Mouse (Mus musculus) kidney, postnatal 0 days (tissue): ENCODE results near the gene Inpp5a. TPM values are rescaled to one million over a fixed set of nuclear protein-coding genes. Genes with fewer than 3 reads are reported as not detected.

ENCODE experiments used
- ATAC-seq: fragments of 200-750 bp; cut with Nextera tagmentation; replicated peaks from 2 replicates; pipeline ENCODE4 v1.8.0; 2017; ENCODE audit warnings: low read depth, moderate number of reproducible peaks, moderate TSS enrichment, moderate library complexity; ENCODE audit not compliant: low FRiP score
- DNase-seq: peaks from one replicate; pipeline ENCODE4 v3.0.0-alpha.2; 2016; ENCODE audit warnings: low spot score
- H3K27ac ChIP-seq: fragments of 300-500 bp; sonication (generic); 2 replicates; pipeline ENCODE4 v1.5.1; 2014; ENCODE audit warnings: mild to moderate bottlenecking
- H3K27me3 ChIP-seq: fragments of 300-500 bp; sonication (generic); 2 replicates; pipeline ENCODE4 v1.6.1; 2014; ENCODE audit warnings: low read length, mixed read lengths; ENCODE audit not compliant: insufficient read depth
- H3K36me3 ChIP-seq: fragments of 300-500 bp; sonication (generic); 2 replicates; pipeline ENCODE4 v1.6.1; 2014; ENCODE audit warnings: low read length, mixed read lengths; ENCODE audit not compliant: insufficient read depth
- H3K4me1 ChIP-seq: fragments of 300-500 bp; sonication (generic); replicated peaks from 2 replicates; pipeline ENCODE4 v1.6.1; 2014; ENCODE audit warnings: antibody characterized with exemption, low read length, mixed read lengths; ENCODE audit not compliant: insufficient read depth
- H3K4me2 ChIP-seq: fragments of 300-500 bp; sonication (generic); 2 replicates; pipeline ENCODE4 v1.6.1; 2014; ENCODE audit warnings: mild to moderate bottlenecking, low read length, moderate library complexity, mixed read lengths
- H3K4me3 ChIP-seq: fragments of 300-500 bp; sonication (generic); replicated peaks from 2 replicates; pipeline ENCODE4 v1.5.1; 2014; ENCODE audit warnings: low read depth, low read length
- H3K9ac ChIP-seq: fragments of 300-500 bp; sonication (generic); 2 replicates; pipeline ENCODE4 v1.6.1; 2014; ENCODE audit warnings: low read depth, low read length
- H3K9me3 ChIP-seq: fragments of 300-500 bp; sonication (generic); replicated peaks from 2 replicates; pipeline ENCODE4 v1.6.1; 2016; ENCODE audit warnings: low read length, inconsistent platforms, mixed read lengths
- CTCF ChIP-seq: IDR thresholded peaks from 2 replicates; pipeline ENCODE4 v1.5.1; 2016; ENCODE audit warnings: antibody characterized with exemption, low read depth, mild to moderate bottlenecking, moderate library complexity
- WGBS: fragments of 180-500 bp; shearing (Covaris S2); extraction: QIAGEN DNeasy Blood & Tissue Kit; methylation state at CpG from one replicate; pipeline ENCODE4 v1.1.7; 2014; 5-methylcytosine and 5-hydroxymethylcytosine counted together
- polyA plus RNA-seq: library from polyadenylated mRNA; unstranded; fragments of >200 nt; fragmentation: Nextera tagmentation; extraction: Ambion mirVana; gene quantifications from 2 replicates; pipeline ENCODE4 v1.2.1, GENCODE M21; 2015

Inpp5a gene
- polyA plus RNA-seq, 1 experiment from 2014 or later: 24.3 TPM

DNA sequence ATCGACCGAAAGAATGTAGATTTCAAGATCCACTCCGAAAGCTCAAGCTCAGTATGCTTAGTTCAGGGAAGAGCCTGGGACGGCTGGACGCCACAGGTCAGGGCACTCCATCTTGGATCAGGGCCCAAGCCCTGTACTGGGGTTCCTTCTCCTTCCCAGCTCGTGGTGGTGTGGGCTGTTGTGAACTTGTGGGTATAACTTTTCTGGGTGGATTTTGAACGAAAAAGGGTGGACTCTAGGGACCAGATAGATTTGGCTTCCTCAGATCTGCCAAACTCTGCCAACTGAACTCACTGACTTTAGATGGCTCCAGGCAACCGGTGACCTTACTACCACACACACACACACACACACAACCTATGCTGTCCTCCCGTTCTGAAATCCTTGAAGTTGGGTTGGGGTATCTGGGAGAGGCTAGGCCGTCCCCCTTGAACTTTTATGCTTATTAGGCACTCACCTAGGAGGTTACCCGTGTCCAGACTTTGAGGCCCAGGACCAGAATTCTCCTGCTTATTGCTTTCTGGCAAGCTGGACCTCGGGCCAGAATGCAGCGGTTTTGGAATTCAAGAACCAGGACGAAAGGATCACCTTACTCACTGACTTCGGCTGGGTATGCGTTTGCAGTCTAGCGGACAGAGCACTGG is 194.3 kb downstream of the Inpp5a start:
- no peak overlapping the region for H3K4me2 ChIP-seq
- H3K27ac ChIP-seq: no peak overlapping the region
- 9% methylated on average over 17 of the region's 17 CpGs for WGBS
- H3K4me1 ChIP-seq: peaks cover 16% of the 10 kb centered on the region
- DNase-seq: no peak
- TF ChIP-seq CTCF: no peak
- H3K9ac ChIP-seq: no peak overlapping the region
- H3K27me3 ChIP-seq: peaks cover 79% of the 10 kb centered on the region
- ATAC-seq: no peak
- 0 out of 2 replicates have a peak, but pooled peaks cover 6% of the 10 kb centered on the region for H3K36me3 ChIP-seq
- H3K4me3 ChIP-seq: no peak overlapping the region
- H3K9me3 ChIP-seq: no peaks in the 10 kb centered on the region

GRCm38 (mm10) chr7:139584221-139585175 is 195.6 kb downstream of the Inpp5a start:
- Histone ChIP-seq H3K27me3 (peaks cover 73% of the 10 kb centered on the region), H3K4me2 (peak overlapping the region; percentile 27; the same call in 1 of the 2 replicates), H3K36me3 (no peaks in the 10 kb centered on the region), H3K4me3 (peak overlapping the region; percentile 18), H3K9ac (no peak overlapping the region), H3K27ac (no peak overlapping the region), H3K9me3 (no peaks in the 10 kb centered on the region), H3K4me1 (peaks cover 16% of the 10 kb centered on the region)
- ATAC-seq (no peak), DNase-seq (no peak)
- WGBS: under 1% methylated on average over 53 of the region's 53 CpGs
- TF ChIP-seq CTCF: no peak

DNA sequence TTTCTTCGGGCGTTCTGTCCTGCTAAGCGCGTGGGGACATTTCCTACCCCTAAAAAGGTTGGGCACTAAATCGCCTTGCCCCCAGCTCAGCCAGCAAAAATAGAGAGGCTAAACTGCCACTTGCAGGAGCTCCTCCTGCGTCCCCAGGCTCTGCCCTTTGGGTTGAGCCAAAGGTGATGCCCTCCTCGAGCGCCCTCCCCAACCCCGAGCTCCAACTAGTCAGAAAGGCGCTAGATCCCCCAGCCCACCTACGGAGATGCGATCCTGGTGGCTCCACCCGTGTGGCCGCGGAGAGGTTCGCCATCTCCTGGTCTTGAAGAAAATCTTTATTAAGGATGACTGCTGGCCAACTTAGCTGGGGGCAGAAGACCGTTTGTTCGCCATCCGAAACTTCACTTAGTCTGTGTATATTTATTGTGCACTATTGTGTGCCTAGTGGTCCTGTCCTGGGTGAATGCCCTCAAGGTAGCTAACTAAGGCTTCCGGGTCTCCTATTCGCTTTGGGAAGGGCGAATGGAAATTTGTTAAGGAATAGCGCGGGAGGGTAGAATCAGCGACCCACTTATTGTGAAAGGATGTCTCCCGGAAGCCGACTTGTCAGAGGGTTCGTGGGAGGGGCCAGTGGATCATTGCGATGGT is 196.4 kb downstream of the Inpp5a start:
- WGBS: 2% methylated on average over 29 of the region's 29 CpGs
- Histone ChIP-seq H3K27ac (no peak overlapping the region), H3K9me3 (no peaks in the 10 kb centered on the region), H3K4me3 (no peak overlapping the region; the same call in 1 of the 2 replicates), H3K4me1 (peaks cover 16% of the 10 kb centered on the region), H3K9ac (no peak overlapping the region), H3K4me2 (no peak overlapping the region), H3K27me3 (peaks cover 73% of the 10 kb centered on the region), H3K36me3 (no peaks in the 10 kb centered on the region)
- TF ChIP-seq CTCF: peak; percentile 17; the same call in 1 of the 2 replicates
- no peak for ATAC-seq
- no peak for DNase-seq

- Histone ChIP-seq H3K36me3 (no peaks in the 10 kb centered on the region), H3K27me3 (peaks cover 54% of the 10 kb centered on the region), H3K4me2 (no peak overlapping the region), H3K4me3 (no peak overlapping the region), H3K9ac (no peak overlapping the region), H3K27ac (no peak overlapping the region), H3K4me1 (peaks cover 8% of the 10 kb centered on the region; the same call in 1 of the 2 replicates), H3K9me3 (no peaks in the 10 kb centered on the region)
- ATAC-seq (no peak), DNase-seq (no peak)
- 8% methylated on average over 7 of the region's 7 CpGs for WGBS
- no peak for TF ChIP-seq CTCF
These were observed 199.0 kb downstream of the Inpp5a start for GRCm38 (mm10) chr7:139587919-139588318.

DNA sequence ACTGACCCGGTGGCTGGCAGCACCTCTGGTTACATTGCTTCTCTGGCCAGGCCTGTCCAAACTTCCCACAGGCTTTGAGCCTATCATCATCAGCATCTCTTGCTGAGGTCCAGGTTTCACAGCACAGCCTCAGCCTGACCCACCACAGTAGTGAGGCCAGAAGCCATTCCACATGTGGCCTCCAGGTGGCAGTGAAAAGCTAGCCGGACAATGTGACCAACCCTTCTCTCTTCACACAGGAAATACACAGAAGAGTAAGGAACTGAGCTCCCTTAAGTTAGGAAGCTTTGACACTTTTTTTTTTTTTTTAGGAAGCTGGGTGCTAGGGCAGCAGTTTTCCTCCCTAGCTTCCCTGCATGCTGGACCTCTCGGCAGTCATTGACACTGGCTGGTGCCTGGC is 201.4 kb downstream of the Inpp5a start:
- 41% methylated on average over 3 of the region's 3 CpGs for WGBS
- DNase-seq: peak; percentile 67

DNA sequence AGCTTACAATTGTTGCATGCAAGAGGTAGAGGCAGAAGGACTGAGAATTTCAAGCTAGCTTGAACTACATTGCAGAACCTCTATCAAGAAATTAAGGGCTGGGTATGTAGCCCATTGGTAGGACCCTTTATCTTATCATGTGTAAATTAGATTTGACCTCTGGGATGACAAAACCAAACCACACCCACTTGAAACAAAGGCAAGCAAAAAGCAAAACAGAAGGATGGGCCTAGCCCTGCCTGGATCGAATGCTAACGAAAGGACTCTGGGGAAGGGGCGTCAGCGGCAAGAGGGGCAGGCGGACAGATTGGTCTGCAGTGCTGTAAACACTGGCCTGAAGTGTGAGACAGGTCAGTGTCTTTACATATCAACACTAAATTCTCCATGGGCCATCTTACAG is 202.4 kb downstream of the Inpp5a start:
- Histone ChIP-seq H3K9ac (no peak overlapping the region), H3K9me3 (no peaks in the 10 kb centered on the region), H3K4me3 (no peak overlapping the region), H3K4me1 (no peaks in the 10 kb centered on the region), H3K27me3 (peaks cover 25% of the 10 kb centered on the region), H3K27ac (no peak overlapping the region), H3K36me3 (no peaks in the 10 kb centered on the region), H3K4me2 (no peak overlapping the region)
- no peak for DNase-seq
- ATAC-seq: no peak
- no peak for TF ChIP-seq CTCF
- WGBS: 91% methylated on average over 5 of the region's 5 CpGs

More for the DNA sequence above, 201.4 kb downstream of the Inpp5a start:
- H3K36me3 ChIP-seq: no peaks in the 10 kb centered on the region
- H3K27me3 ChIP-seq: peaks cover 30% of the 10 kb centered on the region
- no peak overlapping the region for H3K4me2 ChIP-seq
- no peak overlapping the region for H3K27ac ChIP-seq
- H3K4me3 ChIP-seq: no peak overlapping the region
- H3K4me1 ChIP-seq: no peaks in the 10 kb centered on the region
- H3K9ac ChIP-seq: no peak overlapping the region
- TF ChIP-seq CTCF: peak; percentile 83
- H3K9me3 ChIP-seq: no peaks in the 10 kb centered on the region
- ATAC-seq: peak; percentile 58; the same call in 1 of the 2 replicates
